In genomic region chr2:73985911-73986250, GRCm38 (mm10) we compare ENCODE assay signal across 16 mouse cellular contexts.
DNase-seq lines count a peak whose midpoint lies in the region; ATAC-seq lines count a peak whose summit lies in the region.
"Had no signal": no experiment of that assay in that cellular context is flagged by ENCODE, and none has a peak within 500 bp of the region (broad histone marks: within the 10 kb centered on the region; RNA-seq: fewer than 3 reads in every experiment).

No protein-coding gene starts in this region.

- peak; percentile 82 for ATAC-seq in cerebellum, adult (ENCODE audit: insufficient number of reproducible peaks, low FRiP score, low TSS enrichment)
- ATAC-seq: CD4-positive, CD25-positive, alpha-beta regulatory T cell, adult 4 months; forebrain, embryonic 15.5 days; inflammation-experienced regulatory T-cells, adult 6 months; intestine, postnatal 0 days had no signal

- no peak for DNase-seq in cerebellum, postnatal 4 days (ENCODE audit: low spot score in 2 of 2)
- DNase-seq in left cerebral cortex, postnatal 4 days = peak; percentile 13
- DNase-seq in left cerebral cortex, postnatal 36 days (ENCODE audit: low spot score in 2 of 2) = no peak
- DNase-seq in cerebellum, postnatal 14 days = peak; percentile 74 to 76
- no peak for DNase-seq in heart, postnatal 14 days
- DNase-seq in adrenal gland, adult 18-20 months (ENCODE audit: low spot score in 2 of 2) = no peak
- DNase-seq: adrenal gland, postnatal 25 days; B cell, adult 2 months; gastrocnemius, postnatal 14 days; heart, adult 2 months; kidney, adult 8-10 months had no signal

- intact Hi-C loops in left cerebral cortex, postnatal 4 days (cut with DNase I) = no loop called here
- intact Hi-C loops in left cerebral cortex, postnatal 36 days (cut with DNase I) = no loop called here
- intact Hi-C loops in heart, postnatal 14 days (cut with DNase I) = no loop called here

Comparison
In these comparisons a context has a peak if more than half of its experiments do, and no peak if none do; other contexts are left out.
1. DNase-seq: peak in left cerebral cortex, postnatal 4 days (single experiment) and cerebellum, postnatal 14 days (2 of 2); none in cerebellum, postnatal 4 days (0 of 2), left cerebral cortex, postnatal 36 days (0 of 2), heart, postnatal 14 days (0 of 2) and adrenal gland, adult 18-20 months (0 of 2).